Mouse (Mus musculus) ovary, adult 10 weeks (tissue): Measurements from ENCODE around the gene Gp5. TPM values are rescaled to one million over a fixed set of nuclear protein-coding genes. Genes with fewer than 3 reads are reported as not detected.

ENCODE experiments used
- polyA plus RNA-seq: library from polyadenylated mRNA; stranded (reverse); fragments of 350-450 nt; fragmentation: Illumina TruSeq; extraction: RNeasy Lipid Tissue Mini Kit (QIAGEN cat#74804); gene quantifications from one replicate; pipeline ENCODE4 v1.2.3, GENCODE M21; 2014

Gp5 gene
- polyA plus RNA-seq, result not detected

DNA sequence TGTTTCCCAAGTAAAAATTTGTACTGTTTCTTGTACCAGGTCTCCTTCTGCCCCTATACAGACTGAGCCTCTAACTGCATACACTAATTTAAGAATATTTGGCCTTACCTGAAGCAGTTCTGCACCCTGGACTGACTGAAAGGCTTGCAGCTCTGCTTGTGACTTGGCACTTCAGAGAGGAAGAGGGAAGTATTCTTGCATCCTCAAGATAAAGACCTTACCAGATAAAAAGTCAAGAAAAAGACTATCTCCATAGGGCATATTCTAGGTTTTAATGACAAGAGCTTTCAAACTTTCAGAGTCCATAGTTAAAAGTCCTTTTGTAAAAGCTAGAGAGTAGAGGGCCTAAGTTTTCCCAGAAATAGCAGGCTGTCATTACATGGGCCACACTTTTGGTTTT lies at the start of gene Gp5:
TSS of gene Gp5 (minus strand) at position 133 of the 400 bp plus-strand sequence.

DNA sequence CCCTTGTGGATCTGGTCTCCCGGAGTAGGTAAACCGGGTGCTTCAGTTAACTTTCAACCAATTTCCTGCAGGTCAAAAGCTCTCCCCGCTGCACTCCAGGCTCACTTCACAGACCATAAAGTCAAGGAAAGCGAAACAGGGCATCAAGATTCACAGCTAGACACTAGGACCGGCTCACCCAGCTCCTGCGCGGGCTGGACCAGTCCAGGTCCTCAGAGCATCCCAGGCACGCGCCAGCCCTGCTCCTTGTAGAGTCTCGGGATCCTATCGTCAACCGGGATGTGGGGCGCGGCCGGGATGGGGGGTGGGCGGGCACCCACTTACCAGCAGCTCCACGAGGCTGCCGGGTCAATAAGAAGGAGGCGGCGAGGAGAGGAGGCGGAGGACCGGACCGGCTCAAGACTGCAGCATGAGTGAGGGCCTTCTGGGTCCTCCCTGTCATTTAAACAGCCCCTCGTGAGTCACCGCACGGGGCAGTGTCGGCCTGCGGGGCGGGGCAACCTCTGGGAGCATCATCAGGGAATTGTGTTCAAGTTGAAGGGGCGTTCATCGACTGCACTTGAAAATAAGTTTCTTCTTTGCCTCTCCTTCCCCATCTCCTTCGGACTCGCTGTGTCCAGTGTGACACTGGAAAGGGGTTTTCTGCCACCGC lies 27.6 kb downstream of the Gp5 start, which contains the start of gene Lrrc15:
TSS of gene Lrrc15 (minus strand) at position 413 of the 652 bp plus-strand sequence.

DNA sequence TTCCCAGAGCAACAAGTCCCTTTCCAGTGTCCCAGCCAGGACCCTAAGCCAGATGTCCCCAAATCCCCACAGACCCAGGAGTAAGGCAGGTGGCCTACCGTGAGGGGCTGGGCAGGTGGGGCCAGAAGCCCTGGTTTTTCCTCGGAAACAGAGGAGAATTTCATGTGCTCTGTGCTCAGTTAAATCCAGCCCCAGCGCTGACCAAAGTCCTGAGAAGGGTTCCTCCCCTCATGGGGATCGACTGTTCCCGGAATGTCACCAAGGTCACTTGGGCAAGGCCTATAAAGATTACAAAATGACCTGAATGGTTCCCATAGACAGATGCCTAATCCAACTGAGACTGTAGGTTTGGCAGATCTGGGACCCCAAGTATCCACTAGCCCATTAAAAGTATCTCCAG lies 43.2 kb downstream of the Gp5 start, which contains the start of gene Cpn2:
TSS of gene Cpn2 (minus strand) at position 141 of the 400 bp plus-strand sequence.

Other genes starting within 250 kb of the Gp5 start
- gene Hes1, start 246.4 kb downstream of the Gp5 start, polyA plus RNA-seq, result 57.2 TPM
- gene Cpn2, start 43.3 kb downstream of the Gp5 start, polyA plus RNA-seq, result not detected
- gene Lrrc15, start 27.5 kb downstream of the Gp5 start, polyA plus RNA-seq, result 0.09 TPM
- 141 TPM for gene Atp13a3, start 95.2 kb upstream of the Gp5 start, polyA plus RNA-seq
- gene Tmem44, start 240.1 kb upstream of the Gp5 start, polyA plus RNA-seq, result 1.8 TPM